Mouse (Mus musculus): ENCODE measurements at regions not wholly inside any gene's neighbourhood (a gene's known extent, or its start where the extent isn't known, plus 50 kb on each side); places are given as distances from the start of the nearest gene placed in this dataset.
"Not testable (repeated sequence)": the region's sequence is repeated elsewhere in the genome, so short reads cannot be mapped to it uniquely, and the experiment has no call there.

- not testable (repeated sequence) for H3K9me3 ChIP-seq (replicated peaks); H3K36me3 ChIP-seq (replicated peaks); ATAC-seq (ENCODE audit: extremely low read depth, insufficient number of reproducible peaks, low FRiP score, poor library complexity, severe bottlenecking); H3K4me1 ChIP-seq (ENCODE audit: insufficient read depth, low read depth, low read length); H3K4me3 ChIP-seq (ENCODE audit: low read depth, low read length); H3K27me3 ChIP-seq (ENCODE audit: insufficient read depth, low read length); DNase-seq (ENCODE audit: low spot score)
Observed at GRCm38 (mm10) chr2:116526203-116526602, 352.3 kb upstream of the Tmco5 start.

- Histone ChIP-seq H3K36me3 (replicated peaks) (no peaks in the 10 kb centered on the region), H3K27me3 (ENCODE audit: insufficient read depth, low read length) (no peaks in the 10 kb centered on the region), H3K4me3 (ENCODE audit: low read depth, low read length) (no peak overlapping the region), H3K9me3 (replicated peaks) (peaks cover 39% of the 10 kb centered on the region), H3K4me1 (ENCODE audit: insufficient read depth, low read depth, low read length) (no peaks in the 10 kb centered on the region)
- TF ChIP-seq TAL1 (conservative IDR thresholded peaks at IDR 0.05; ENCODE audit: low read depth, low read length), result no peak
- TF ChIP-seq GATA2 (IDR thresholded peaks at IDR 0.05; ENCODE audit: borderline replicate concordance, low read depth, low read length), result no peak
- no peak for TF ChIP-seq POLR2AphosphoS5 (IDR thresholded peaks at IDR 0.05; ENCODE audit: insufficient replicate concordance, low read depth, low read length)
- no peak for TF ChIP-seq GATA1 (IDR thresholded peaks at IDR 0.05; ENCODE audit: borderline replicate concordance, low read length)
- TF ChIP-seq CTCF (IDR thresholded peaks at IDR 0.05; ENCODE audit: low read depth, low read length), result no peak
- ATAC-seq (ENCODE audit: extremely low read depth, insufficient number of reproducible peaks, low FRiP score, poor library complexity, severe bottlenecking) (no peak), DNase-seq (ENCODE audit: low spot score) (no peak)
Observed at GRCm38 (mm10) chr2:116536453-116536852, 342.0 kb upstream of the Tmco5 start.

- no peak for ATAC-seq (ENCODE audit: extremely low read depth, insufficient number of reproducible peaks, low FRiP score, poor library complexity, severe bottlenecking)
- H3K36me3 ChIP-seq (replicated peaks), result no peaks in the 10 kb centered on the region
Observed at GRCm38 (mm10) chr2:116559350-116559749, 319.1 kb upstream of the Tmco5 start.

GRCm38 (mm10) chr2:116583989-116584388 is 294.5 kb upstream of the Tmco5 start:
- H3K27me3 ChIP-seq (ENCODE audit: insufficient read depth, low read length), result no peaks in the 10 kb centered on the region
- H3K36me3 ChIP-seq (replicated peaks), result no peaks in the 10 kb centered on the region
- ATAC-seq (ENCODE audit: extremely low read depth, insufficient number of reproducible peaks, low FRiP score, poor library complexity, severe bottlenecking), result no peak
- no peak overlapping the region for H3K4me3 ChIP-seq (ENCODE audit: low read depth, low read length)
- peaks cover 10% of the 10 kb centered on the region for H3K9me3 ChIP-seq (replicated peaks)
- no peaks in the 10 kb centered on the region for H3K4me1 ChIP-seq (ENCODE audit: insufficient read depth, low read depth, low read length)
- no peak for DNase-seq (ENCODE audit: low spot score)
- no peak for TF ChIP-seq GATA2 (IDR thresholded peaks at IDR 0.05; ENCODE audit: borderline replicate concordance, low read depth, low read length)
- no peak for TF ChIP-seq POLR2AphosphoS5 (IDR thresholded peaks at IDR 0.05; ENCODE audit: insufficient replicate concordance, low read depth, low read length)
- TF ChIP-seq GATA1 (IDR thresholded peaks at IDR 0.05; ENCODE audit: borderline replicate concordance, low read length), result no peak
- TF ChIP-seq CTCF (IDR thresholded peaks at IDR 0.05; ENCODE audit: low read depth, low read length), result no peak
- TF ChIP-seq TAL1 (conservative IDR thresholded peaks at IDR 0.05; ENCODE audit: low read depth, low read length), result no peak

More at GRCm38 (mm10) chr2:116559350-116559749, 319.1 kb upstream of the Tmco5 start:
- Histone ChIP-seq H3K4me1 (ENCODE audit: insufficient read depth, low read depth, low read length) (no peaks in the 10 kb centered on the region), H3K9me3 (replicated peaks) (peaks cover 91% of the 10 kb centered on the region), H3K4me3 (ENCODE audit: low read depth, low read length) (no peak overlapping the region), H3K27me3 (ENCODE audit: insufficient read depth, low read length) (no peaks in the 10 kb centered on the region)
- no peak for TF ChIP-seq GATA1 (IDR thresholded peaks at IDR 0.05; ENCODE audit: borderline replicate concordance, low read length)
- no peak for DNase-seq (ENCODE audit: low spot score)

- no peak overlapping the region for H3K4me3 ChIP-seq (ENCODE audit: low read depth, low read length)
- H3K4me1 ChIP-seq (ENCODE audit: insufficient read depth, low read depth, low read length), result no peaks in the 10 kb centered on the region
- no peaks in the 10 kb centered on the region for H3K9me3 ChIP-seq (replicated peaks)
- no peaks in the 10 kb centered on the region for H3K27me3 ChIP-seq (ENCODE audit: insufficient read depth, low read length)
- TF ChIP-seq TAL1 (conservative IDR thresholded peaks at IDR 0.05; ENCODE audit: low read depth, low read length) (no peak), CTCF (IDR thresholded peaks at IDR 0.05; ENCODE audit: low read depth, low read length) (no peak), GATA1 (IDR thresholded peaks at IDR 0.05; ENCODE audit: borderline replicate concordance, low read length) (no peak), GATA2 (IDR thresholded peaks at IDR 0.05; ENCODE audit: borderline replicate concordance, low read depth, low read length) (no peak), POLR2AphosphoS5 (IDR thresholded peaks at IDR 0.05; ENCODE audit: insufficient replicate concordance, low read depth, low read length) (no peak)
- H3K36me3 ChIP-seq (replicated peaks), result no peaks in the 10 kb centered on the region
- no peak for DNase-seq (ENCODE audit: low spot score)
- ATAC-seq (ENCODE audit: extremely low read depth, insufficient number of reproducible peaks, low FRiP score, poor library complexity, severe bottlenecking), result no peak
Observed at GRCm38 (mm10) chr2:116586203-116586959, 292.1 kb upstream of the Tmco5 start.

- ATAC-seq (ENCODE audit: extremely low read depth, insufficient number of reproducible peaks, low FRiP score, poor library complexity, severe bottlenecking) (no peak), DNase-seq (ENCODE audit: low spot score) (no peak)
- H3K36me3 ChIP-seq (replicated peaks), result no peaks in the 10 kb centered on the region
- TF ChIP-seq POLR2AphosphoS5 (IDR thresholded peaks at IDR 0.05; ENCODE audit: insufficient replicate concordance, low read depth, low read length) (no peak), GATA1 (IDR thresholded peaks at IDR 0.05; ENCODE audit: borderline replicate concordance, low read length) (no peak), TAL1 (conservative IDR thresholded peaks at IDR 0.05; ENCODE audit: low read depth, low read length) (no peak), GATA2 (IDR thresholded peaks at IDR 0.05; ENCODE audit: borderline replicate concordance, low read depth, low read length) (no peak), CTCF (IDR thresholded peaks at IDR 0.05; ENCODE audit: low read depth, low read length) (no peak)
- no peaks in the 10 kb centered on the region for H3K9me3 ChIP-seq (replicated peaks)
- H3K27me3 ChIP-seq (ENCODE audit: insufficient read depth, low read length), result no peaks in the 10 kb centered on the region
- H3K4me3 ChIP-seq (ENCODE audit: low read depth, low read length), result no peak overlapping the region
- no peaks in the 10 kb centered on the region for H3K4me1 ChIP-seq (ENCODE audit: insufficient read depth, low read depth, low read length)
Observed at GRCm38 (mm10) chr2:116605869-116606268, 272.6 kb upstream of the Tmco5 start.

GRCm38 (mm10) chr2:116639935-116640334 is 238.6 kb upstream of the Tmco5 start:
- Histone ChIP-seq H3K9me3 (replicated peaks) (no peaks in the 10 kb centered on the region), H3K36me3 (replicated peaks) (no peaks in the 10 kb centered on the region), H3K4me1 (ENCODE audit: insufficient read depth, low read depth, low read length) (no peaks in the 10 kb centered on the region), H3K4me3 (ENCODE audit: low read depth, low read length) (no peak overlapping the region), H3K27me3 (ENCODE audit: insufficient read depth, low read length) (no peaks in the 10 kb centered on the region)
- no peak for ATAC-seq (ENCODE audit: extremely low read depth, insufficient number of reproducible peaks, low FRiP score, poor library complexity, severe bottlenecking)
- DNase-seq (ENCODE audit: low spot score), result no peak
- TF ChIP-seq GATA2 (IDR thresholded peaks at IDR 0.05; ENCODE audit: borderline replicate concordance, low read depth, low read length) (no peak), GATA1 (IDR thresholded peaks at IDR 0.05; ENCODE audit: borderline replicate concordance, low read length) (no peak), POLR2AphosphoS5 (IDR thresholded peaks at IDR 0.05; ENCODE audit: insufficient replicate concordance, low read depth, low read length) (no peak), TAL1 (conservative IDR thresholded peaks at IDR 0.05; ENCODE audit: low read depth, low read length) (no peak), CTCF (IDR thresholded peaks at IDR 0.05; ENCODE audit: low read depth, low read length) (no peak)
